Mouse (Mus musculus): ENCODE measurements at regions not wholly inside any gene's neighbourhood (a gene's known extent, or its start where the extent isn't known, plus 50 kb on each side); places are given as distances from the start of the nearest gene placed in this dataset.

- no peak for DNase-seq (ENCODE audit: low read depth, low spot score)
These were observed 53.9 kb upstream of the Olfr266 start for GRCm38 (mm10) chr3:106879994-106880393.

- DNase-seq (ENCODE audit: low read depth, low spot score) = peak; percentile 11
These were observed 77.1 kb upstream of the Olfr266 start for GRCm38 (mm10) chr3:106903198-106903597.

- DNase-seq (ENCODE audit: low read depth, low spot score) = no peak
These were observed 80.6 kb upstream of the Olfr266 start for GRCm38 (mm10) chr3:106906668-106907067.

GRCm38 (mm10) chr3:106936067-106936466 lies 99.9 kb upstream of the Kcna3 start:
- no peak for DNase-seq (ENCODE audit: low read depth, low spot score)

- no peak for DNase-seq (ENCODE audit: low read depth, low spot score)
These were observed 95.9 kb upstream of the Kcna3 start for GRCm38 (mm10) chr3:106940095-106940494.

- DNase-seq (ENCODE audit: low read depth, low spot score) = no peak
These were observed 80.2 kb upstream of the Kcna3 start for GRCm38 (mm10) chr3:106955555-106956446.

GRCm38 (mm10) chr3:106957162-106957895 lies 78.6 kb upstream of the Kcna3 start:
- DNase-seq (ENCODE audit: low read depth, low spot score) = no peak

GRCm38 (mm10) chr3:106958194-106958593 lies 77.8 kb upstream of the Kcna3 start:
- DNase-seq (ENCODE audit: low read depth, low spot score) = no peak

- DNase-seq (ENCODE audit: low read depth, low spot score) = no peak
These were observed 75.4 kb upstream of the Kcna3 start for GRCm38 (mm10) chr3:106960596-106960995.

- DNase-seq (ENCODE audit: low read depth, low spot score) = peak; percentile 19
These were observed 73.5 kb upstream of the Kcna3 start for GRCm38 (mm10) chr3:106962466-106962865.

- no peak for DNase-seq (ENCODE audit: low read depth, low spot score)
These were observed 69.8 kb upstream of the Kcna3 start for GRCm38 (mm10) chr3:106966198-106966597.

- DNase-seq (ENCODE audit: low read depth, low spot score) = no peak
These were observed 68.5 kb upstream of the Kcna3 start for GRCm38 (mm10) chr3:106967479-106967878.

- DNase-seq (ENCODE audit: low read depth, low spot score) = no peak
These were observed 61.7 kb upstream of the Kcna3 start for GRCm38 (mm10) chr3:106974114-106974789.

GRCm38 (mm10) chr3:106978728-106979127 lies 57.2 kb upstream of the Kcna3 start:
- DNase-seq (ENCODE audit: low read depth, low spot score) = no peak

GRCm38 (mm10) chr3:106980914-106981313 lies 55.1 kb upstream of the Kcna3 start:
- no peak for DNase-seq (ENCODE audit: low read depth, low spot score)

GRCm38 (mm10) chr3:106981323-106981722 lies 54.6 kb upstream of the Kcna3 start:
- DNase-seq (ENCODE audit: low read depth, low spot score) = no peak

GRCm38 (mm10) chr3:106984231-106984630 lies 51.7 kb upstream of the Kcna3 start:
- DNase-seq (ENCODE audit: low read depth, low spot score) = no peak
